Mouse (Mus musculus) NIH3T3 (cell line): ENCODE measurements around the gene Zfp513.

Experiments
- DNase-seq: peaks from one replicate; pipeline ENCODE4 v3.0.0-alpha.2; 2012; ENCODE audit warnings: low read depth

Zfp513 gene

GRCm38 (mm10) chr5:31164878-31165277 is 37.2 kb downstream of the Zfp513 start:
- DNase-seq, result no peak

- no peak for DNase-seq
These were observed 39.6 kb downstream of the Zfp513 start for GRCm38 (mm10) chr5:31162462-31162861.

- peak; percentile 85 for DNase-seq
These were observed 48.0 kb downstream of the Zfp513 start, which contains the start of gene Mpv17 for GRCm38 (mm10) chr5:31154152-31154553. TSS of gene Mpv17 (minus strand) at chr5:31154251.

GRCm38 (mm10) chr5:31153516-31154151 is 48.5 kb downstream of the Zfp513 start:
- DNase-seq, result no peak

- peak; percentile 96 for DNase-seq
These were observed 50.4 kb downstream of the Zfp513 start for GRCm38 (mm10) chr5:31151746-31152145.

GRCm38 (mm10) chr5:31149781-31150180 is 52.3 kb downstream of the Zfp513 start:
- DNase-seq, result peak; percentile 75
